Mouse (Mus musculus): ENCODE data around the gene Agbl5.

The Agbl5 gene

GRCm38 (mm10) chr5:30954556-30954955, 66.1 kb downstream of the Agbl5 start:
- no peak for DNase-seq

- DNase-seq = no peak
Measured at GRCm38 (mm10) chr5:30955751-30956150, 67.3 kb downstream of the Agbl5 start.
